Mouse (Mus musculus): ENCODE measurements around the gene Amotl2. TPM values are rescaled to one million over a fixed set of nuclear protein-coding genes. Genes with fewer than 3 reads are reported as not detected.
"Not testable (repeated sequence)": the region's sequence is repeated elsewhere in the genome, so short reads cannot be mapped to it uniquely, and the experiment has no call there.

Gene Amotl2
- total RNA-seq, 2 experiments from 2014 or later, result 0.19 to 3.7 TPM

GRCm38 (mm10) chr9:102763520-102763919 lies 47.0 kb downstream of the Amotl2 start:
- no peak for ATAC-seq (replicated peaks; ENCODE audit: low FRiP score, poor library complexity, severe bottlenecking)

- not testable (repeated sequence) for ATAC-seq (replicated peaks; ENCODE audit: low FRiP score, poor library complexity, severe bottlenecking)
Measured at GRCm38 (mm10) chr9:102764540-102764939, 48.1 kb downstream of the Amotl2 start.

DNA sequence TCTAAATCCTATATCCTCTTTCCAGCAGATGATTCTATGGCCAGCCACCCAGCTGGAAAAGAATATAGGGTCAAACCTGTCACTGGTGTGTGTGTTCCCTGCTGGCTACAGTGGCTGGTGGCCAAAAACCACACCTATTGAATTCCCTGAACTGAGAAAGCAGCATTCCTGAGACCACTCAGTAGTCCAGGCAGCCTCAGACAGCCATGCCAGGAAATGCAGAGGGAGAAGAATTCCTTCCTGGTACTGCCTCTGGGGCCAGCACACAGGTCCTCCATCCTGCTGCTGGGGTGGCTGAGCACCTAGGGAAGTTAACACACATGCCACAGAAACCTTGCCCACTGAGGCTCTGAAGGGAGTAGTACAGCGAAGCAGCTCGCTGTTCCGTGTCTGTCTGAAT lies 50.3 kb downstream of the Amotl2 start:
- ATAC-seq (replicated peaks; ENCODE audit: low FRiP score, poor library complexity, severe bottlenecking), result no peak

DNA sequence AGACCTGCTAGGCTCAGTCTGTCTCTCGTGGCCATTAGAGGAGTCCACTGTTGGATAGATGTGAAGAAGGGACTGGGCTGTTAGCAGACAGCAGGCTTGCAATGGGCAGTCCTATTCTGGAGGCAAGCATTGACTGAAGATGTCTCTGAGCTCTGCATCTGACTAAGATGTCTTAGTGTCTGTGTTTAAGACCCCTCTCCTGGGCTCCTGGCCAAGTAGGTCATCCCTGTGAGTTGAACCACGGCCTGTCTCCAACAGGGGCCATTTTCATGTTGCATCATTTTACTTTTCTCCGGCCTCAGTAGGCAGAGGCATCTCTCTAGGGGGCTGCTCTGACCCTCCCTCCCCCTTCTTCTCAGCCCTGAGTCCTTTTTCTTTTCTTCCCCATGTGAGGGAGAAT lies 52.8 kb downstream of the Amotl2 start:
- ATAC-seq (replicated peaks; ENCODE audit: low FRiP score, poor library complexity, severe bottlenecking), result no peak

- ATAC-seq (replicated peaks; ENCODE audit: low FRiP score, poor library complexity, severe bottlenecking), result no peak
Measured at GRCm38 (mm10) chr9:102770190-102770589, 53.7 kb downstream of the Amotl2 start.

DNA sequence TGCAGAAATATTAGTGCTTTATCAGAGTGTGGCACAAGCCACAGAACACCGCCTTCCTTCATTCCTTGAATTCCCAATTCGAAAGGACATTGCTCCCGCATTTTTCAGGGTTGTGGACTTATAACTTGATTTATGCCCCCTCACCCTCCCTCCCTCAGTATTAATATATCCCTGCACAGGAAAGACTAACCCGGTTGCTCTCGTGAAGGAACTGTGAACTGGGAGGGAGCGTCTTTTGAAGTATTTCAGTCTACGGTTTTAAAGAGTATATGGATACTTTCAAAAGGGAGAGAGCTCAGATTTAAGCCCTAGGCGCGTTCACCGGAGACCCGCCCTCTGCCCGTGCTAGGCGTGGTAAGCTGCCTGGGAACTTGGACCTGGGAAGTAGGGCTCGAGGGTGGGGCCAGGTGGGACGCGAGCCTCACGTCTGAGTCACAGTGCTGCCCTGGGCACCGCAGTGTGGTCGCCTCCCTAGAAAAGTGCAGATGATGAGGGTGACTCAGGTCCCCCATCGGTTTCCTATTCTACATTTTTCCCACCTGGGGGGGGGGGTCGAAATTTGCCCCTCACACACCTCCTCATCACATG lies 54.9 kb downstream of the Amotl2 start:
- no peak for ATAC-seq (replicated peaks; ENCODE audit: low FRiP score, poor library complexity, severe bottlenecking)

GRCm38 (mm10) chr9:102777631-102778591 lies 61.4 kb downstream of the Amotl2 start:
- ATAC-seq (replicated peaks; ENCODE audit: low FRiP score, poor library complexity, severe bottlenecking), result no peak

DNA sequence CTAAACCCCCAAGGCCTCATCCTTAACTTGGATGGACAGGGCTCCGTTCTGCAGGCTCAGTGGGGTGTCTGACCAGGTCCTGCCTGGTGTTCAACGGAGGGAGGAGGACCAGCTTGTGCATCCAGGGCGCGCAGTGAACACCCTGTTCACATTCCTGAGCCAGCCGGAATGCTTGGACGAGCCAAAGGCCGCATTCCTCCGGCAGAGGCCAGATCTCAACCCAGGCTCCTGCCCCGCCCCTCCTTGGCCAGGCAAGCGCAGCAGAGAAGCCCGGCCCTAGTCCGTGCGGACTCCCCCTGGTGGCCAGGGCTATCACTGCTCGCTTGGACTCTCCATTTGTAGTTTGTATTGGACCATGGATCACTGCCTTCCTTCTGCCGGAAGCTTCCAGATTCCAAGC lies 63.0 kb downstream of the Amotl2 start:
- 0 out of 2 replicates have a peak, but pooled peaks have one; percentile 63 for ATAC-seq (replicated peaks; ENCODE audit: low FRiP score, poor library complexity, severe bottlenecking)

Other genes with a start within 250 kb of the Amotl2 start
- not detected in 2 replicates for gene Ky, start 210.9 kb upstream of the Amotl2 start, total RNA-seq (2015; ENCODE audit: low replicate concordance)
- not detected in 2 replicates for gene Ky, start 210.9 kb upstream of the Amotl2 start, total RNA-seq (2017; ENCODE audit: low replicate concordance)
- 5.6 and 42.0 TPM in 2 replicates for gene Anapc13, start 90.4 kb upstream of the Amotl2 start, total RNA-seq (2015; ENCODE audit: low replicate concordance)
- 32.8 and 42.3 TPM in 2 replicates for gene Anapc13, start 90.4 kb upstream of the Amotl2 start, total RNA-seq (2017; ENCODE audit: low replicate concordance)
- gene Cep63, start 90.1 kb upstream of the Amotl2 start, total RNA-seq (2015; ENCODE audit: low replicate concordance), result 4.6 and 10.4 TPM in 2 replicates
- gene Cep63, start 90.1 kb upstream of the Amotl2 start, total RNA-seq (2017; ENCODE audit: low replicate concordance), result 9.9 and 13.9 TPM in 2 replicates
- gene Ryk, start 118.2 kb downstream of the Amotl2 start, total RNA-seq (2015; ENCODE audit: low replicate concordance), result 0.42 and 1.3 TPM in 2 replicates
- gene Ryk, start 118.2 kb downstream of the Amotl2 start, total RNA-seq (2017; ENCODE audit: low replicate concordance), result 0.68 and 2.1 TPM in 2 replicates

Data from erythroblast, adult 5-6 weeks (primary cell).